Mouse (Mus musculus): ENCODE measurements around the gene Cftr. TPM values are rescaled to one million over a fixed set of nuclear protein-coding genes. Genes with fewer than 3 reads are reported as not detected.

Cftr gene
- total and polyA plus RNA-seq, 2 experiments from 2014 or later = 0.04 TPM; not detected in 1

DNA sequence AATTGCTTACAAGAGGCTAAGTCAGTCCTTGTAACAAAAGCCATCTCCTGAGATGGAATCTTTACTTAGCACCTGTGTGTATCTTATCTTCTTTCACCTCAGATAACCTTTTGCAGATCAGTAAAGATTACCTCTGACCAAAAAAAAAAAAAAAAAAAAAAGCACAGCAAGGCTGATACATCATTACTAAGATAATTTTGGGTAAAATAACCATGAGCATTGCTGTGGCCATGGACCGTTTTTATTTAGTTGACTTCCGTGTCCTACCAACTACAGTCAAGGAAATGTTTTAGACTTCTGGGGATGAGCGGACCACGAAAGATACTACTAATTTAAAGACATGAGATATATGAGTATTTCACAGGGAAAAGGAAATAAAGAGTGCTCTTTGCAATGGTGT lies 52.7 kb downstream of the Cftr start:
- H3K36me3 ChIP-seq (replicated peaks; ENCODE audit: control insufficient read depth, insufficient read depth, low read length) = no peaks in the 10 kb centered on the region
- no peak overlapping the region for H3K9ac ChIP-seq (replicated peaks; ENCODE audit: low read depth, low read length)
- H3K27ac ChIP-seq (ENCODE audit: low read depth) = no peak overlapping the region
- 93% methylated on average over 4 of the region's 4 CpGs for WGBS
- no peaks in the 10 kb centered on the region for H3K9me3 ChIP-seq (replicated peaks; ENCODE audit: control insufficient read depth, low read length)
- H3K4me2 ChIP-seq (ENCODE audit: low read depth, low read length) = no peak overlapping the region
- H3K4me1 ChIP-seq (ENCODE audit: control insufficient read depth, insufficient read depth) = no peaks in the 10 kb centered on the region
- TF ChIP-seq CTCF (IDR thresholded peaks at IDR 0.05; ENCODE audit: low read depth) (no peak), EP300 (IDR thresholded peaks at IDR 0.05; ENCODE audit: low read depth) (no peak)
- DNase-seq (ENCODE audit: low spot score) (no peak), ATAC-seq (ENCODE audit: insufficient read depth, low read depth) (no peak)
- no peaks in the 10 kb centered on the region for H3K27me3 ChIP-seq (ENCODE audit: control insufficient read depth, insufficient read depth, low read length)
- no peak overlapping the region for H3K4me3 ChIP-seq (ENCODE audit: low read depth, low read length)

- Histone ChIP-seq H3K27me3 (ENCODE audit: control insufficient read depth, insufficient read depth, low read length) (no peaks in the 10 kb centered on the region), H3K4me2 (ENCODE audit: low read depth, low read length) (no peak overlapping the region), H3K9me3 (replicated peaks; ENCODE audit: control insufficient read depth, low read length) (no peaks in the 10 kb centered on the region), H3K9ac (replicated peaks; ENCODE audit: low read depth, low read length) (no peak overlapping the region), H3K4me3 (ENCODE audit: low read depth, low read length) (no peak overlapping the region), H3K27ac (ENCODE audit: low read depth) (no peak overlapping the region), H3K36me3 (replicated peaks; ENCODE audit: control insufficient read depth, insufficient read depth, low read length) (no peaks in the 10 kb centered on the region), H3K4me1 (ENCODE audit: control insufficient read depth, insufficient read depth) (no peaks in the 10 kb centered on the region)
- no peak for TF ChIP-seq CTCF (IDR thresholded peaks at IDR 0.05; ENCODE audit: low read depth)
- TF ChIP-seq EP300 (IDR thresholded peaks at IDR 0.05; ENCODE audit: low read depth) = no peak
- no peak for DNase-seq (ENCODE audit: low spot score)
- 11% methylated on average over 3 of the region's 3 CpGs for WGBS
- no peak for ATAC-seq (ENCODE audit: insufficient read depth, low read depth)
Observed at GRCm38 (mm10) chr6:18225157-18225556, 54.7 kb downstream of the Cftr start.

DNA sequence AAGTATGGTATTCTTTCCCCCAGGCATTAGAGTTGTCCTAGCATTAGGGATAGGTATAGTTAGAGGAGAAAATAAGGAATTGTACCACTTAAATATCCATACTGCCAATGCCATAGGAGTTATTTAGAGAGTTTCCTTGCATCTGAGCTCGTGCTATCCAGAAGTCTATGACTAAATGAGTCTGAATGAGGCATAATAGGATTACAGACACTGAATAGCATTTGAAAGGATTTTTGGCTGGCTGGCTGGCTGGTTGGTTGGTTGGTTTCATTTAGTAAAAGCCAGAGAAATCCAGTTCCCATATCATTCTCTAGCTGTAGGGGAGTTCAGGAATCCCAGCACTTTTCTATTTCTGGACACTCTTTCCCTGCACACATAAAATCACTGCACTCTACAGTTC lies 76.0 kb downstream of the Cftr start:
- Histone ChIP-seq H3K36me3 (replicated peaks; ENCODE audit: control insufficient read depth, insufficient read depth, low read length) (no peaks in the 10 kb centered on the region), H3K4me1 (ENCODE audit: control insufficient read depth, insufficient read depth) (no peaks in the 10 kb centered on the region), H3K27me3 (ENCODE audit: control insufficient read depth, insufficient read depth, low read length) (no peaks in the 10 kb centered on the region), H3K4me3 (ENCODE audit: low read depth, low read length) (no peak overlapping the region), H3K4me2 (ENCODE audit: low read depth, low read length) (no peak overlapping the region), H3K9me3 (replicated peaks; ENCODE audit: control insufficient read depth, low read length) (no peaks in the 10 kb centered on the region), H3K9ac (replicated peaks; ENCODE audit: low read depth, low read length) (no peak overlapping the region), H3K27ac (ENCODE audit: low read depth) (no peak overlapping the region)
- DNase-seq (ENCODE audit: low spot score) (no peak), ATAC-seq (ENCODE audit: insufficient read depth, low read depth) (no peak)
- TF ChIP-seq CTCF (IDR thresholded peaks at IDR 0.05; ENCODE audit: low read depth) = no peak
- no peak for TF ChIP-seq EP300 (IDR thresholded peaks at IDR 0.05; ENCODE audit: low read depth)
- 64% methylated on average over 1 of the region's 1 CpGs for WGBS

DNA sequence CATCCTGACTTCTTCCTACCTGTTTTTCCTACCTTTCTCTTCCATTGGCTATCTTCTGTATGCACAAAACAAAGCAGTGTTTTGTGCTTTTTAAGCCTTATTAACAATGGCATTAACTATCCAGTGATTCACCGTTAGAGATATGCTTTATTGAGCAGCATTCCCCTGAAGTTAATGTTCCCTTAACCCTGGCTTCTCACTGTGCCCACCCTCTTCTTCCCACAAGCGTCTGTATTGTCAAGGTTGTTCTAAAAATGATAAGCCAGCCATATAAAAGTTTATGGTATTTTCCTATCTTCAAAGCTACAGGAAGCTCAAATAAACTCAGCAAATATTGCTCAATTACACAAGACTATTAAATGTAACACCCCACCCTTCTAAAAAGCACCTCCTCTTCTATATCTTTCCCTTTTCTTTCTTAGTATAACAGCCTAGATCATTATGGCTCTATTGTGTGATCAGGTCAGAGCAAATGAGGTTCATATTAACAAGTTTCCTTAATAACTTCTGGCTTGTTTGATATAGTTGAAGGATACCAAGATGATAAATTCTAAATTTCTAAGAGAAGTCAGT lies 77.5 kb downstream of the Cftr start:
- 60% methylated on average over 2 of the region's 2 CpGs for WGBS
- ATAC-seq (ENCODE audit: insufficient read depth, low read depth) (no peak), DNase-seq (ENCODE audit: low spot score) (no peak)
- no peaks in the 10 kb centered on the region for H3K27me3 ChIP-seq (ENCODE audit: control insufficient read depth, insufficient read depth, low read length)
- H3K36me3 ChIP-seq (replicated peaks; ENCODE audit: control insufficient read depth, insufficient read depth, low read length) = no peaks in the 10 kb centered on the region
- H3K4me3 ChIP-seq (ENCODE audit: low read depth, low read length) = no peak overlapping the region
- no peak overlapping the region for H3K4me2 ChIP-seq (ENCODE audit: low read depth, low read length)
- no peaks in the 10 kb centered on the region for H3K9me3 ChIP-seq (replicated peaks; ENCODE audit: control insufficient read depth, low read length)
- no peak overlapping the region for H3K27ac ChIP-seq (ENCODE audit: low read depth)
- H3K9ac ChIP-seq (replicated peaks; ENCODE audit: low read depth, low read length) = no peak overlapping the region
- no peaks in the 10 kb centered on the region for H3K4me1 ChIP-seq (ENCODE audit: control insufficient read depth, insufficient read depth)
- no peak for TF ChIP-seq EP300 (IDR thresholded peaks at IDR 0.05; ENCODE audit: low read depth)

GRCm38 (mm10) chr6:18248464-18248863 lies 78.0 kb downstream of the Cftr start:
- no peak overlapping the region for H3K27ac ChIP-seq (ENCODE audit: low read depth)
- DNase-seq (ENCODE audit: low spot score) (no peak), ATAC-seq (ENCODE audit: insufficient read depth, low read depth) (no peak)
- H3K4me2 ChIP-seq (ENCODE audit: low read depth, low read length) = no peak overlapping the region
- no peaks in the 10 kb centered on the region for H3K9me3 ChIP-seq (replicated peaks; ENCODE audit: control insufficient read depth, low read length)
- no peaks in the 10 kb centered on the region for H3K27me3 ChIP-seq (ENCODE audit: control insufficient read depth, insufficient read depth, low read length)
- no peak overlapping the region for H3K9ac ChIP-seq (replicated peaks; ENCODE audit: low read depth, low read length)
- no peaks in the 10 kb centered on the region for H3K36me3 ChIP-seq (replicated peaks; ENCODE audit: control insufficient read depth, insufficient read depth, low read length)
- WGBS = 51% methylated on average over 4 of the region's 4 CpGs
- H3K4me3 ChIP-seq (ENCODE audit: low read depth, low read length) = no peak overlapping the region
- TF ChIP-seq EP300 (IDR thresholded peaks at IDR 0.05; ENCODE audit: low read depth) (no peak), CTCF (IDR thresholded peaks at IDR 0.05; ENCODE audit: low read depth) (no peak)
- H3K4me1 ChIP-seq (ENCODE audit: control insufficient read depth, insufficient read depth) = no peaks in the 10 kb centered on the region

DNA sequence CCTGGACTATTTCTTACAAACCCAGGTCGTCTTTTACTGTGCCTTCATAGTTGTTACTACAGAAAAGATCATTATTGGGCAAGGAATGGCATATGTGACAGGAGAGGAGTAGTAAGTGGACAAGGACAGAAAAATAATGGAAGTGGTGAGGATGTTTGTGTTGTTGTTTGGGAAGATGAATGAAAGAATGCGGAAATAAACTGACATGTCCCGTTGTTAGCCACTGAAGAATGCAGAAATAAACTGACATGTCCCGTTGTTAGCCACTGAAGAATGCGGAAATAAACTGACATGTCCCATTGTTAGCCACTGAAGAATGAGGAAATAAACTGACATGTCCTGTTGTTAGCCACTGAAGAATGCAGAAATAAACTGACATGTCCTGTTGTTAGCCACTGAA lies 84.1 kb downstream of the Cftr start:
- TF ChIP-seq EP300 (IDR thresholded peaks at IDR 0.05; ENCODE audit: low read depth) = no peak
- no peak for TF ChIP-seq CTCF (IDR thresholded peaks at IDR 0.05; ENCODE audit: low read depth)
- no peak overlapping the region for H3K4me2 ChIP-seq (ENCODE audit: low read depth, low read length)
- DNase-seq (ENCODE audit: low spot score) (no peak), ATAC-seq (ENCODE audit: insufficient read depth, low read depth) (no peak)
- no peaks in the 10 kb centered on the region for H3K27me3 ChIP-seq (ENCODE audit: control insufficient read depth, insufficient read depth, low read length)
- no peak overlapping the region for H3K9ac ChIP-seq (replicated peaks; ENCODE audit: low read depth, low read length)
- H3K4me1 ChIP-seq (ENCODE audit: control insufficient read depth, insufficient read depth) = no peaks in the 10 kb centered on the region
- 65% methylated on average over 5 of the region's 5 CpGs for WGBS
- H3K27ac ChIP-seq (ENCODE audit: low read depth) = no peak overlapping the region
- no peak overlapping the region for H3K4me3 ChIP-seq (ENCODE audit: low read depth, low read length)
- H3K36me3 ChIP-seq (replicated peaks; ENCODE audit: control insufficient read depth, insufficient read depth, low read length) = no peaks in the 10 kb centered on the region
- H3K9me3 ChIP-seq (replicated peaks; ENCODE audit: control insufficient read depth, low read length) = no peaks in the 10 kb centered on the region

Measured in heart, postnatal 0 days (tissue).